Mouse (Mus musculus) embryonic facial prominence, embryonic 15.5 days (tissue): ENCODE measurements around the gene Glod5. TPM values are rescaled to one million over a fixed set of nuclear protein-coding genes. Genes with fewer than 3 reads are reported as not detected.

Experiments used
- ATAC-seq: fragments of 200-750 bp; cut with Nextera tagmentation; 2 replicates; pipeline ENCODE4 v1.8.0; 2017; ENCODE audit warnings: low read depth, moderate TSS enrichment; ENCODE audit not compliant: insufficient number of reproducible peaks, low FRiP score, low TSS enrichment
- H3K27ac ChIP-seq: fragments of 300-500 bp; sonication (generic); replicated peaks from 2 replicates; pipeline ENCODE4 v1.5.1; 2015; ENCODE audit warnings: mild to moderate bottlenecking, inconsistent platforms
- H3K27me3 ChIP-seq: fragments of 300-500 bp; sonication (generic); 2 replicates; pipeline ENCODE4 v1.6.1; 2015; ENCODE audit warnings: inconsistent platforms
- H3K36me3 ChIP-seq: fragments of 300-500 bp; sonication (generic); 2 replicates; pipeline ENCODE4 v1.6.1; 2015; ENCODE audit warnings: mild to moderate bottlenecking, inconsistent platforms
- H3K4me1 ChIP-seq: fragments of 300-500 bp; sonication (generic); 2 replicates; pipeline ENCODE4 v1.6.1; 2015; ENCODE audit warnings: inconsistent platforms
- H3K4me2 ChIP-seq: fragments of 300-500 bp; sonication (generic); replicated peaks from 2 replicates; pipeline ENCODE4 v1.6.1; 2015; ENCODE audit warnings: mild to moderate bottlenecking, inconsistent platforms
- H3K4me3 ChIP-seq: fragments of 300-500 bp; sonication (generic); replicated peaks from 2 replicates; pipeline ENCODE4 v1.5.1; 2015; ENCODE audit warnings: mild to moderate bottlenecking, inconsistent platforms
- H3K9ac ChIP-seq: fragments of 300-500 bp; sonication (generic); 2 replicates; pipeline ENCODE4 v1.6.1; 2015; ENCODE audit warnings: inconsistent platforms
- H3K9me3 ChIP-seq: fragments of 300-500 bp; sonication (generic); replicated peaks from 2 replicates; pipeline ENCODE4 v1.6.1; 2016; ENCODE audit warnings: inconsistent platforms
- WGBS: fragments of 180-500 bp; shearing (Covaris S2); methylation state at CpG from one replicate; pipeline ENCODE4 v1.1.7; 2015; 5-methylcytosine and 5-hydroxymethylcytosine counted together
- polyA plus RNA-seq: library from polyadenylated mRNA; unstranded; fragments of >200 nt; fragmentation: Nextera tagmentation; extraction: Ambion mirVana; gene quantifications from 2 replicates; pipeline ENCODE4 v1.2.1, GENCODE M21; 2015

Glod5 gene
- polyA plus RNA-seq, 1 experiment from 2014 or later, result not detected

DNA sequence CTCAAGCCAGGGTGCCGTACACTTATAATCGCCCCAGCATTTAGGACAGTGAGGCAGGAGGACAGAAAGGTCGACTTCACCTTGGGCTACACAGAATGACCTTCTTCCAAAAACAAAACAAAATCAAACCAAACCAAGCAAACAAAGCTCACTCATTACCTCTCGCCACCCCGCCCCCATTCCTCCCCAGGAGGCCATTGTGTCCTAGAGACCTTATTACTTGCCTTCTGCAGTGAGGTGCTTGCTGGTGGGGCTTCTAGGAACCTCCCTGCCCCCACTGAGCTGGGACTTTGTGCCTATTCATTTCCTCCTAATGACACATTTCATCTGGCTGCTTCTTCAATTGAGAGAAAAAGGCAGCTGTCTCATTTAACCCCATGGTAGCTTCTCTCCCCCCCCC, 9.7 kb downstream of the Glod5 start:
- Histone ChIP-seq H3K36me3 (no peaks in the 10 kb centered on the region), H3K9ac (no peak overlapping the region), H3K4me3 (no peak overlapping the region)

GRCm38 (mm10) chrX:8002971-8003370, 15.3 kb downstream of the Glod5 start:
- no peaks in the 10 kb centered on the region for H3K27me3 ChIP-seq
- H3K27ac ChIP-seq, result no peak overlapping the region
- no peak overlapping the region for H3K4me3 ChIP-seq
- H3K36me3 ChIP-seq, result no peaks in the 10 kb centered on the region
- no peaks in the 10 kb centered on the region for H3K4me1 ChIP-seq
- ATAC-seq, result no peak
- no peak overlapping the region for H3K4me2 ChIP-seq
- H3K9ac ChIP-seq, result no peak overlapping the region
- WGBS, result 65% methylated on average over 4 of the region's 4 CpGs
- no peaks in the 10 kb centered on the region for H3K9me3 ChIP-seq

More for the DNA sequence above, 9.7 kb downstream of the Glod5 start:
- Histone ChIP-seq H3K4me2 (no peak overlapping the region), H3K4me1 (no peaks in the 10 kb centered on the region), H3K9me3 (no peaks in the 10 kb centered on the region), H3K27me3 (no peaks in the 10 kb centered on the region), H3K27ac (no peak overlapping the region)
- ATAC-seq, result no peak
- 39% methylated on average over 5 of the region's 5 CpGs for WGBS

DNA sequence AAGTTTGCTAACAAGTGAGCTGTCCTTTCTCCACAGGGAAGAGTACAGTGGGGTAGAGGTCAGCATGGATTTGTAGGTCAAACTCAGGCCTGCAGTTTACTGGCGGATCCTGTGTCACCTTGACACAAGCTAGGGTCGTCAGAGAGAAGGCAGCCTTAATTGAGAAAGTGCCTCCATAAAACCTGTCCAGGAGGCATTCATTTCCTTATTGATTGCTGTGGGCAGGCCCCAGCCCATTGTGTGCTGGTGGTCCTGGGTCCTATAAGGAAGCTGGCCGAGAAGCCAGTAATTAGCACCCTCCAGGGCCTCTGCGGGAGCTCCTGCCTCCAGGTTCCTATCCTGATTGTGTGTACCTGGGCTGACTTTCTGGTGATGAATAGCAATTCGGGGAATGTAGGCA, 16.3 kb downstream of the Glod5 start:
- Histone ChIP-seq H3K9ac (no peak overlapping the region), H3K36me3 (no peaks in the 10 kb centered on the region), H3K4me1 (no peaks in the 10 kb centered on the region), H3K27me3 (no peaks in the 10 kb centered on the region), H3K27ac (no peak overlapping the region), H3K4me2 (no peak overlapping the region), H3K4me3 (no peak overlapping the region), H3K9me3 (no peaks in the 10 kb centered on the region)
- ATAC-seq, result no peak
- WGBS, result 24% methylated on average over 5 of the region's 5 CpGs

DNA sequence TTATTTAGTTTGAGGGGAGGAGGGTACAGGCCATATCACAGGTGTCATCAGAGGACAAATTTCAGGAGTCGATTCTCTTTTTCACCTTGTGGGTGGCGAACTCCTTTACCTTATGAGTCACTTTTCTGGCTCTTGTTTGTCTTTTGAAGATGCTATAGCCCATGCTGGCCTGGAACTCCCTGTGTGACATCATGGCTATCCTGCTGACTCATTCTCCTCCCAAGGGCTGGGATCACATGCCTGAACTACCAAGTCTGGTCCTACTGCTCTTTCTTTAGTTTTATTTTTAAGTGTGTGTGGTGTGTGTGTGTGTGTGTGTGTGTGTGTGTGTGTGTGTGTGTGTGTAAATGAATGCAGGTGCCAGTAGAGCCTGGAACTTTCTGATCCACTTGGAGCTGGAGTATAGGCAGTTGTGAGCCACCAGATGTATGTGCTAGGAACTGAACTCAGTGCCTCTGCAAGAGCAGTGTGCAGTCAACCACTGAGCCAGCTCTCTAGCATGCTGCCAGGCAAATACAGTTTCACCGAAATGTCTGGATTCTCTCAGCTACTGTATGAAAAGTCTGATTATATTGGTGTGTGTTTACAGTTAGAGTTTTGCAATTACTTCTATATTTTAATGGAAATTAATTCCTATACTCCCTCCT, 17.6 kb downstream of the Glod5 start:
- Histone ChIP-seq H3K27ac (no peak overlapping the region), H3K9me3 (no peaks in the 10 kb centered on the region), H3K27me3 (no peaks in the 10 kb centered on the region), H3K4me1 (no peaks in the 10 kb centered on the region), H3K36me3 (no peaks in the 10 kb centered on the region), H3K4me2 (no peak overlapping the region), H3K4me3 (no peak overlapping the region), H3K9ac (no peak overlapping the region)
- WGBS, result 77% methylated on average over 3 of the region's 3 CpGs
- no peak for ATAC-seq

GRCm38 (mm10) chrX:7993068-7993735, 25.1 kb downstream of the Glod5 start:
- no peak for ATAC-seq
- WGBS, result 71% methylated on average over 10 of the region's 10 CpGs
- no peaks in the 10 kb centered on the region for H3K36me3 ChIP-seq
- no peak overlapping the region for H3K4me2 ChIP-seq
- no peak overlapping the region for H3K4me3 ChIP-seq
- no peaks in the 10 kb centered on the region for H3K4me1 ChIP-seq
- H3K27me3 ChIP-seq, result no peaks in the 10 kb centered on the region
- no peak overlapping the region for H3K27ac ChIP-seq
- H3K9me3 ChIP-seq, result no peaks in the 10 kb centered on the region
- no peak overlapping the region for H3K9ac ChIP-seq

DNA sequence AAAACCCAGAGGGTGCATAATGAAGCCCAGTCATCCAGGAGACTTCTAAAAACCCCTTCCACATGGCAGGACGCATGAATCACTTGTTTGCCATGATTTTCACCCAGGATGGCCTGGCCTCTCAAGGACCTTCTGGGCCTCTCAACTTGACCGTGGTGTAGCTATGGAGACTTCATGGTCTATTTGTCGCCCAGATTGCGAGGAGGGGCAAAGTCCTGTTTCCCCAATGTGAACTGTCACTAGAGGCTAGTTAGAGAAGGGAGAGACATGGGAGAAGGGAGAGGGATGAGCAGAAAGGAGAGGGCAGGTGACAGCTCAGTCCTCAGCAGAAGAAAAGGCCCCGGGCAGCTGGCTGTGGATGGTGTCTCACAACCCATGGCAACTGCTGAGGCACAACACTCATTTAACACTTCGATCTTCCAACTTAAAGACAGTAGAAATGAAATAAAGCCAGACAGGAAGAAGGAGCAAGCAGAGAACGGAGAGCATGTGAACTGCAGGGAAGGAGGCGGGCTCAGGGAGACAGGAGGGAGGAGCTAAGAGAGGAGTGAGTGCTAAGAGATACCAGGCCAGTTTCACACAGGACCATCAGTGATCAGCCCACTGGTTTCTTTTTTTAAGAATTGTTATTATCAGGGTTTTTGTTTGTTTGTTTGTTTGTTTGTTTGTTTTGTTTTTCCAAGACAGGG, 25.8 kb downstream of the Glod5 start:
- Histone ChIP-seq H3K4me2 (no peak overlapping the region), H3K4me1 (no peaks in the 10 kb centered on the region), H3K9me3 (no peaks in the 10 kb centered on the region), H3K27ac (no peak overlapping the region), H3K36me3 (no peaks in the 10 kb centered on the region), H3K9ac (no peak overlapping the region), H3K4me3 (no peak overlapping the region), H3K27me3 (no peaks in the 10 kb centered on the region)
- 61% methylated on average over 8 of the region's 8 CpGs for WGBS
- ATAC-seq, result no peak

- Histone ChIP-seq H3K9ac (no peak overlapping the region), H3K9me3 (no peaks in the 10 kb centered on the region), H3K4me3 (no peak overlapping the region), H3K4me2 (no peak overlapping the region), H3K27me3 (no peaks in the 10 kb centered on the region), H3K27ac (no peak overlapping the region), H3K4me1 (no peaks in the 10 kb centered on the region), H3K36me3 (no peaks in the 10 kb centered on the region)
- WGBS, result 88% methylated on average over 7 of the region's 7 CpGs
- ATAC-seq, result no peak
Measured at GRCm38 (mm10) chrX:7981368-7981767, 36.9 kb downstream of the Glod5 start.

DNA sequence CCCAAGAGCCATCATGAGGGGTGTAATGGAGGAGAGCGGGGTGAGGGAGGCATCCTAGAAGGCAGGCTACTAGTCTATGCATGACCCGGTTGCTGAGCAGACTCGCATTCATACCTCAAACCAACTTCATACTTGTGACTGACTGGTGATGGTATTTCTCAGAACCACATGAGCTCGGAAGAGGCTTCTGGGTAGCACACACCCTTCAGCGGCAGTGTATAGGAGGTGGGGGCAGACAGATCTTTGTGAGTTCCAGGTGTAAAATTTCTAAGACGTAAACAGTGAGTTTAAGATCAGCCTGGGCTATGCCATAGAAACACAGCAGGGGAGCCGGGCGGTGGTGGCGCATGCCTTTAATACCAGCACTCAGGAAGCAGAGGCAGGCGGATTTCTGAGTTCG, 40.4 kb downstream of the Glod5 start, which contains the start of gene Gata1:
Gata1 (minus strand) TSS at position 180 of the 400 bp plus-strand sequence.
- H3K9ac ChIP-seq, result no peak within 1 kb of the TSS
- no peak within 1 kb of the TSS for H3K4me3 ChIP-seq
- ATAC-seq, result no peak
- 87% methylated on average over 11 of the region's 11 CpGs for WGBS
- H3K27ac ChIP-seq, result no peak within 1 kb of the TSS
- H3K4me1 ChIP-seq, result no peaks in the 10 kb centered on the region
- no peak within 1 kb of the TSS for H3K4me2 ChIP-seq
- no peaks in the 10 kb centered on the region for H3K36me3 ChIP-seq
- H3K27me3 ChIP-seq, result no peaks in the 10 kb centered on the region
- H3K9me3 ChIP-seq, result no peaks in the 10 kb centered on the region

- H3K9me3 ChIP-seq, result no peaks in the 10 kb centered on the region
- H3K27ac ChIP-seq, result no peak overlapping the region
- H3K9ac ChIP-seq, result no peak overlapping the region
- no peak overlapping the region for H3K4me2 ChIP-seq
- WGBS, result 61% methylated on average over 4 of the region's 4 CpGs
- H3K27me3 ChIP-seq, result no peaks in the 10 kb centered on the region
- no peaks in the 10 kb centered on the region for H3K4me1 ChIP-seq
- H3K36me3 ChIP-seq, result no peaks in the 10 kb centered on the region
- H3K4me3 ChIP-seq, result no peak overlapping the region
- no peak for ATAC-seq
Measured at GRCm38 (mm10) chrX:7971292-7971691, 47.0 kb downstream of the Glod5 start.

- 77% methylated on average over 3 of the region's 3 CpGs for WGBS
- Histone ChIP-seq H3K4me3 (no peak overlapping the region), H3K4me1 (no peaks in the 10 kb centered on the region), H3K27me3 (no peaks in the 10 kb centered on the region), H3K36me3 (no peaks in the 10 kb centered on the region), H3K4me2 (no peak overlapping the region), H3K9ac (no peak overlapping the region), H3K9me3 (no peaks in the 10 kb centered on the region), H3K27ac (no peak overlapping the region)
- no peak for ATAC-seq
Measured at GRCm38 (mm10) chrX:7968899-7969298, 49.4 kb downstream of the Glod5 start.

- no peak for ATAC-seq
- 82% methylated on average over 8 of the region's 8 CpGs for WGBS
- H3K4me1 ChIP-seq, result no peaks in the 10 kb centered on the region
- no peak overlapping the region for H3K4me3 ChIP-seq
- no peaks in the 10 kb centered on the region for H3K9me3 ChIP-seq
- H3K4me2 ChIP-seq, result no peak overlapping the region
- no peaks in the 10 kb centered on the region for H3K27me3 ChIP-seq
- no peak overlapping the region for H3K27ac ChIP-seq
- H3K9ac ChIP-seq, result no peak overlapping the region
- H3K36me3 ChIP-seq, result no peaks in the 10 kb centered on the region
Measured at GRCm38 (mm10) chrX:7968226-7968625, 50.1 kb downstream of the Glod5 start.
